Mouse (Mus musculus) cerebellum, adult 2 months (tissue): ENCODE data around the gene Nell1.

ENCODE experiments used
- CTCF ChIP-seq: fragments of 200-500 bp; IDR thresholded peaks from 2 replicates; pipeline ENCODE4 v1.5.1; 2011; ENCODE audit warnings: low read depth, mild to moderate bottlenecking, control low read depth, low read length, moderate library complexity, borderline replicate concordance; ENCODE audit not compliant: insufficient read depth
- POLR2A ChIP-seq: fragments of 200-500 bp; IDR thresholded peaks from 2 replicates; pipeline ENCODE4 v1.6.1; 2011; ENCODE audit warnings: low read length, control low read depth, borderline replicate concordance; ENCODE audit not compliant: insufficient read depth

DNA sequence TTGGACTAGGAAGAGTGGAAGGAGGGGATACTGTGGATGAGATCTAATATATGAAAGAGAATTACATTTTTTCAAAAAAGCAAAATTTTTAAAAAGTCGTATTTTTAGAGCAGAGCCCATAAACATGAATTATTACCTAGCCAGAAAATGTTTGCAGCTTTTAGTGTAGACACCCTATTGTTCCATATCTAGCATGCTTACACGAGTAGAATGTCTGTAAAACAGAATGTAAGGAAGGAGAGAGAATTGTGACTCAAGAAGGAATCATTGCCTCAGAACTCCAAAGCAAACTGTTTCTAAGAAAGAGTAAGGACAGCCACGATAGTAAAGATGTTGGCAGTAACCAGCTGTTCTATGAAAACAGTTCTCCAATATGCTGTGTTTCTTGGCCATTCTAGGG is 624.2 kb downstream of the Nell1 start, which contains the start of gene 4933405O20Rik:
- no peak for TF ChIP-seq CTCF
- no peak for TF ChIP-seq POLR2A
